Mouse (Mus musculus) adrenal gland, postnatal 14 days (tissue): ENCODE data around the gene Psmd2. TPM values are rescaled to one million over a fixed set of nuclear protein-coding genes. Genes with fewer than 3 reads are reported as not detected.

Experiments used
- DNase-seq: peaks from one replicate; pipeline ENCODE4 v3.0.0; 2021; ENCODE audit warnings: mixed read lengths
- microRNA-seq, 2 experiments: library from miRNA; unstranded; fragments of <30 nt; microRNA quantifications; one replicate each; pipeline ENCODE4 v1.2.0; 2021
- total RNA-seq: library from RNA; stranded (reverse); gene quantifications from 2 replicates; pipeline ENCODE4 v1.2.3, GENCODE M21; 2021

Gene Psmd2
- total RNA-seq, 1 experiment from 2014 or later: 220 TPM

- DNase-seq: no peak
Measured at GRCm38 (mm10) chr16:20701729-20702521, 50.5 kb downstream of the Psmd2 start.

GRCm38 (mm10) chr16:20702522-20702893 is 51.1 kb downstream of the Psmd2 start:
- DNase-seq: peak; percentile 94

GRCm38 (mm10) chr16:20703071-20703470 is 51.6 kb downstream of the Psmd2 start:
- no peak for DNase-seq

GRCm38 (mm10) chr16:20703699-20704400 is 52.4 kb downstream of the Psmd2 start:
- DNase-seq: no peak

GRCm38 (mm10) chr16:20705786-20706185 is 54.3 kb downstream of the Psmd2 start:
- no peak for DNase-seq

GRCm38 (mm10) chr16:20706407-20707055 is 55.1 kb downstream of the Psmd2 start:
- peak; percentile 66 for DNase-seq

GRCm38 (mm10) chr16:20708220-20708938 is 56.9 kb downstream of the Psmd2 start:
- DNase-seq: no peak

GRCm38 (mm10) chr16:20708939-20709734 is 57.7 kb downstream of the Psmd2 start:
- no peak for DNase-seq

- DNase-seq: no peak
Measured at GRCm38 (mm10) chr16:20710370-20710769, 58.9 kb downstream of the Psmd2 start.

GRCm38 (mm10) chr16:20710810-20711209 is 59.4 kb downstream of the Psmd2 start:
- no peak for DNase-seq

GRCm38 (mm10) chr16:20712190-20712589 is 60.7 kb downstream of the Psmd2 start:
- DNase-seq: no peak

- DNase-seq: no peak
Measured at GRCm38 (mm10) chr16:20712889-20713288, 61.4 kb downstream of the Psmd2 start.

Small RNA genes within 50 kb of the gene (microRNA-seq; reads per million reads assigned to microRNA genes)
- gene Mir1224: 3.4 to 5.7 reads per million in 2 experiments

Other genes starting within 250 kb of the Psmd2 start
- 48.2 and 50.7 TPM in 2 replicates for gene Abcc5, start 225.3 kb upstream of the Psmd2 start, total RNA-seq
- gene Eif2b5, start 152.8 kb upstream of the Psmd2 start, total RNA-seq: 61.6 and 62.7 TPM in 2 replicates
- gene Dvl3, start 134.7 kb upstream of the Psmd2 start, total RNA-seq: 43.3 and 43.8 TPM in 2 replicates
- 292 and 316 TPM in 2 replicates for gene Ap2m1, start 116.2 kb upstream of the Psmd2 start, total RNA-seq
- gene Abcf3, start 103.1 kb upstream of the Psmd2 start, total RNA-seq: 73.4 and 77.8 TPM in 2 replicates
- 1.4 and 2.1 TPM in 2 replicates for gene Vwa5b2, start 62.2 kb upstream of the Psmd2 start, total RNA-seq
- gene Eef1akmt4, start 40.1 kb upstream of the Psmd2 start, total RNA-seq: 8.7 and 10.8 TPM in 2 replicates
- not detected in 2 replicates for gene Gm49333, start 40.0 kb upstream of the Psmd2 start, total RNA-seq
- 23.0 and 24.2 TPM in 2 replicates for gene Alg3, start 39.9 kb upstream of the Psmd2 start, total RNA-seq
- 31.7 and 50.9 TPM in 2 replicates for gene Camk2n2, start 30.4 kb upstream of the Psmd2 start, total RNA-seq
- gene Ece2, start 21.8 kb upstream of the Psmd2 start, total RNA-seq: 12.1 and 13.2 TPM in 2 replicates
- gene Eif4g1, start 16.7 kb downstream of the Psmd2 start, total RNA-seq: 379 and 389 TPM in 2 replicates
- 12.5 and 12.6 TPM in 2 replicates for gene Fam131a, start 41.6 kb downstream of the Psmd2 start, total RNA-seq
- gene Polr2h, start 66.0 kb downstream of the Psmd2 start, total RNA-seq: 33.1 and 34.3 TPM in 2 replicates
- gene Clcn2, start 66.1 kb downstream of the Psmd2 start, total RNA-seq: 19.5 and 26.8 TPM in 2 replicates
- 5.2 and 5.9 TPM in 2 replicates for gene Chrd, start 81.5 kb downstream of the Psmd2 start, total RNA-seq
- gene Thpo, start 82.9 kb downstream of the Psmd2 start, total RNA-seq: 0.71 and 2.8 TPM in 2 replicates